Mouse (Mus musculus): ENCODE data around the gene Hemk1.

- no peak for TF ChIP-seq POLR2A (IDR thresholded peaks at IDR 0.05; ENCODE audit: low read depth, low read length)
- TF ChIP-seq CTCF (IDR thresholded peaks at IDR 0.05; ENCODE audit: borderline replicate concordance, insufficient read depth, low read length) = no peak
Measured at GRCm38 (mm10) chr9:107360989-107361388, 22.8 kb upstream of the Hemk1 start.

Measured in embryonic fibroblast, embryonic 13.5 days (primary cell).